Comparison of ENCODE assay signal across 8 mouse cellular contexts in genomic region chrX:56455372-56456246, GRCm38 (mm10). TPM values are rescaled to one million over a fixed set of nuclear protein-coding genes. Genes with fewer than 3 reads are reported as not detected.
DNase-seq lines count a peak whose midpoint lies in the region; ATAC-seq lines count a peak whose summit lies in the region.

No protein-coding gene starts in this region.

- peak overlapping the region; percentile 73 for H3K4me2 ChIP-seq in heart, embryonic 16.5 days (ENCODE audit: low read depth, low read length)
- H3K4me2 ChIP-seq in liver, embryonic 15.5 days, result peak overlapping the region; percentile 66
- H3K4me2 ChIP-seq in neural tube, embryonic 12.5 days (replicated peaks), result peak overlapping the region; percentile 61

- H3K27ac ChIP-seq in forebrain, embryonic 10.5 days, result peak overlapping the region; percentile 96
- peak overlapping the region; percentile 93 for H3K27ac ChIP-seq in heart, embryonic 16.5 days (ENCODE audit: low read length)
- H3K27ac ChIP-seq in liver, embryonic 15.5 days (replicated peaks), result peak overlapping the region; percentile 95
- peak overlapping the region; percentile 86 for H3K27ac ChIP-seq in neural tube, embryonic 12.5 days

- H3K4me3 ChIP-seq in forebrain, embryonic 10.5 days, result peak overlapping the region; percentile 66
- peak overlapping the region; percentile 70 for H3K4me3 ChIP-seq in heart, embryonic 16.5 days (ENCODE audit: low read length)
- H3K4me3 ChIP-seq in liver, embryonic 15.5 days (replicated peaks), result peak overlapping the region; percentile 74
- H3K4me3 ChIP-seq in neural tube, embryonic 12.5 days, result peak overlapping the region; percentile 58

- 15% methylated on average over 61 of the region's 65 CpGs for WGBS in forebrain, embryonic 10.5 days
- 14% methylated on average over 53 of the region's 65 CpGs for WGBS in heart, embryonic 16.5 days
- 9% methylated on average over 55 of the region's 65 CpGs for WGBS in liver, embryonic 15.5 days (ENCODE audit: insufficient replicate concordance)
- WGBS in neural tube, embryonic 12.5 days, result 16% methylated on average over 50 of the region's 65 CpGs

- H3K4me1 ChIP-seq in forebrain, embryonic 10.5 days, result 0 out of 2 replicates have a peak, but pooled peaks cover 5% of the 10 kb centered on the region
- H3K4me1 ChIP-seq in heart, embryonic 16.5 days (ENCODE audit: control insufficient read depth, insufficient read depth, low read length), result peaks cover 3% of the 10 kb centered on the region; the same call in 1 of the 2 replicates
- H3K4me1 ChIP-seq in liver, embryonic 15.5 days (replicated peaks), result peaks cover 16% of the 10 kb centered on the region
- no peaks in the 10 kb centered on the region for H3K4me1 ChIP-seq in neural tube, embryonic 12.5 days

- peak overlapping the region; percentile 85 for H3K9ac ChIP-seq in heart, embryonic 16.5 days (ENCODE audit: low read length)
- peak overlapping the region; percentile 84 for H3K9ac ChIP-seq in liver, embryonic 15.5 days
- H3K9ac ChIP-seq in neural tube, embryonic 12.5 days, result peak overlapping the region; percentile 79

- peak; percentile 83 for ATAC-seq in CD4-positive, CD25-positive, alpha-beta regulatory T cell, adult 4 months
- ATAC-seq in heart, embryonic 16.5 days (replicated peaks; ENCODE audit: extremely low read depth, insufficient read depth, low FRiP score), result peak; percentile 92
- ATAC-seq in liver, embryonic 15.5 days (ENCODE audit: insufficient read depth), result peak; percentile 90
- ATAC-seq in neural tube, embryonic 12.5 days (ENCODE audit: low FRiP score, low read depth), result peak; percentile 94

- H3K9me3 ChIP-seq in forebrain, embryonic 10.5 days, result no peaks in the 10 kb centered on the region; the same call in 1 of the 2 replicates
- no peaks in the 10 kb centered on the region for H3K9me3 ChIP-seq in heart, embryonic 16.5 days (replicated peaks; ENCODE audit: control insufficient read depth, low read length)
- no peaks in the 10 kb centered on the region for H3K9me3 ChIP-seq in liver, embryonic 15.5 days (replicated peaks)
- H3K9me3 ChIP-seq in neural tube, embryonic 12.5 days, result no peaks in the 10 kb centered on the region

- H3K27me3 ChIP-seq in forebrain, embryonic 10.5 days (ENCODE audit: poor library complexity, severe bottlenecking), result no peaks in the 10 kb centered on the region
- no peaks in the 10 kb centered on the region for H3K27me3 ChIP-seq in heart, embryonic 16.5 days (ENCODE audit: control insufficient read depth, insufficient read depth, low read length)
- no peaks in the 10 kb centered on the region for H3K27me3 ChIP-seq in liver, embryonic 15.5 days
- H3K27me3 ChIP-seq in neural tube, embryonic 12.5 days (replicated peaks), result no peaks in the 10 kb centered on the region

- peak; percentile 70 for DNase-seq in c-Kit-negative CD71-positive TER-119-positive erythroid progenitor cells, embryonic 14.5 days (ENCODE audit: low read depth, low spot score)
- DNase-seq in forebrain, embryonic 10.5 days (ENCODE audit: extremely low spot score, low spot score), result peak; percentile 81
- DNase-seq in kidney, postnatal 36 days, result peak; percentile 90 to 92
- peak; percentile 83 for DNase-seq in telencephalon, adult 2 months (ENCODE audit: low read depth, low spot score)

- H3K36me3 ChIP-seq in forebrain, embryonic 10.5 days (replicated peaks), result peaks cover 5% of the 10 kb centered on the region; the same call in 1 of the 2 replicates
- H3K36me3 ChIP-seq in heart, embryonic 16.5 days (ENCODE audit: control insufficient read depth, insufficient read depth), result no peaks in the 10 kb centered on the region
- peaks cover 7% of the 10 kb centered on the region for H3K36me3 ChIP-seq in liver, embryonic 15.5 days (replicated peaks)
- H3K36me3 ChIP-seq in neural tube, embryonic 12.5 days, result no peaks in the 10 kb centered on the region

RNA-seq across cellular contexts. Expression of gene Ints6l, which starts 1.0 kb away (rescaled TPM):
- 10 to 100 TPM; 24.7 to 33.4 TPM for polyA plus RNA-seq in CD4-positive, CD25-positive, alpha-beta regulatory T cell, adult 4 months (2017; shearing (Covaris generic))
- 21.2 and 24.1 TPM in 2 replicates for polyA plus RNA-seq in forebrain, embryonic 10.5 days (2016; fragmentation: Nextera tagmentation; extraction: Ambion mirVana)
- 18.6 and 19.0 TPM in 2 replicates for polyA plus RNA-seq in heart, embryonic 16.5 days (2015; fragmentation: Nextera tagmentation; extraction: Ambion mirVana)
- 39.8 and 43.7 TPM in 2 replicates for polyA plus RNA-seq in liver, embryonic 15.5 days (2015; fragmentation: Nextera tagmentation; extraction: Ambion mirVana)
- 21.6 and 22.0 TPM in 2 replicates for polyA plus RNA-seq in neural tube, embryonic 12.5 days (2016; fragmentation: Nextera tagmentation; extraction: Ambion mirVana)

RNA-seq across cellular contexts. Expression of gene Gm2174, which starts 7.8 kb away (rescaled TPM):
- polyA plus RNA-seq in CD4-positive, CD25-positive, alpha-beta regulatory T cell, adult 4 months (2017; shearing (Covaris generic)), result 10 to 100 TPM in 1 of 2 experiments, not detected in 1; 15.0 TPM
- 1.4 and 1.5 TPM in 2 replicates for polyA plus RNA-seq in forebrain, embryonic 10.5 days (2016; fragmentation: Nextera tagmentation; extraction: Ambion mirVana)
- 1.2 and 1.9 TPM in 2 replicates for polyA plus RNA-seq in heart, embryonic 16.5 days (2015; fragmentation: Nextera tagmentation; extraction: Ambion mirVana)
- polyA plus RNA-seq in liver, embryonic 15.5 days (2015; fragmentation: Nextera tagmentation; extraction: Ambion mirVana), result 1.4 and 1.7 TPM in 2 replicates
- 0.94 TPM in 1 of 2 replicates, not detected in the other for polyA plus RNA-seq in neural tube, embryonic 12.5 days (2016; fragmentation: Nextera tagmentation; extraction: Ambion mirVana)

Comparison
In these comparisons a context has a peak if more than half of its experiments do, and no peak if none do; other contexts are left out.
1. Peak in every context shown above with its lines: DNase-seq, ATAC-seq, H3K4me3 ChIP-seq and H3K27ac ChIP-seq.